8 mouse cellular contexts compared by ENCODE assay signal in genomic region chr15:99369391-99370171, GRCm38 (mm10). TPM values are rescaled to one million over a fixed set of nuclear protein-coding genes. Genes with fewer than 3 reads are reported as not detected.
A peak's percentile ranks its signal among the peaks of the same experiment; 100 is the strongest.
DNase-seq lines count a peak whose midpoint lies in the region; ATAC-seq and TF ChIP-seq lines count a peak whose summit lies in the region.

No protein-coding gene starts in this region.

- H3K79me2 ChIP-seq in myocyte (ENCODE audit: control insufficient read depth, insufficient read depth), result peaks cover 53% of the 10 kb centered on the region

- peak overlapping the region; percentile 87 for H3K9ac ChIP-seq in heart, embryonic 15.5 days
- H3K9ac ChIP-seq in limb, embryonic 11.5 days (ENCODE audit: low read length), result peak overlapping the region; percentile 92

- no peaks in the 10 kb centered on the region for H3K9me3 ChIP-seq in heart, embryonic 15.5 days (replicated peaks)
- H3K9me3 ChIP-seq in limb, embryonic 11.5 days (ENCODE audit: control insufficient read depth, low read length), result no peaks in the 10 kb centered on the region

- H3K27ac ChIP-seq in brown adipose tissue, adult 24 weeks (replicated peaks; ENCODE audit: low read depth, low read length), result peak overlapping the region; percentile 95
- peak overlapping the region; percentile 89 for H3K27ac ChIP-seq in heart, embryonic 15.5 days
- H3K27ac ChIP-seq in limb, embryonic 11.5 days (replicated peaks; ENCODE audit: low read depth, low read length), result peak overlapping the region; percentile 95

- H3K4me1 ChIP-seq in brown adipose tissue, adult 24 weeks (ENCODE audit: control insufficient read depth, insufficient read depth, insufficient read length, low read length), result peaks cover 8% of the 10 kb centered on the region
- peaks cover 15% of the 10 kb centered on the region for H3K4me1 ChIP-seq in heart, embryonic 15.5 days (replicated peaks)
- H3K4me1 ChIP-seq in limb, embryonic 11.5 days (ENCODE audit: control insufficient read depth, insufficient read depth, low read length), result peaks cover 14% of the 10 kb centered on the region

- H3K36me3 ChIP-seq in heart, embryonic 15.5 days, result no peaks in the 10 kb centered on the region
- no peaks in the 10 kb centered on the region for H3K36me3 ChIP-seq in limb, embryonic 11.5 days (ENCODE audit: control insufficient read depth, insufficient read depth, low read length)
- H3K36me3 ChIP-seq in myocyte (ENCODE audit: control insufficient read depth, insufficient read depth), result no peaks in the 10 kb centered on the region

- H3K27me3 ChIP-seq in heart, embryonic 15.5 days, result no peaks in the 10 kb centered on the region
- H3K27me3 ChIP-seq in limb, embryonic 11.5 days (ENCODE audit: control insufficient read depth, insufficient read depth, low read length), result no peaks in the 10 kb centered on the region
- H3K27me3 ChIP-seq in myocyte (ENCODE audit: control insufficient read depth, insufficient read depth, insufficient read length), result no peaks in the 10 kb centered on the region

- TF ChIP-seq POLR2A in myocyte (IDR thresholded peaks at IDR 0.05; ENCODE audit: insufficient read length, low read depth), result no peak

- ATAC-seq in heart, embryonic 15.5 days (replicated peaks; ENCODE audit: insufficient number of reproducible peaks, insufficient read depth, low FRiP score, low read depth), result peak; percentile 62
- peak; percentile 69 for ATAC-seq in limb, embryonic 11.5 days (ENCODE audit: insufficient number of reproducible peaks, low FRiP score, low TSS enrichment, low read depth)
- no peak for ATAC-seq in cerebellum, adult (ENCODE audit: insufficient number of reproducible peaks, low FRiP score, low TSS enrichment)

- peak overlapping the region; percentile 91 for H3K4me3 ChIP-seq in brown adipose tissue, adult 24 weeks (ENCODE audit: insufficient read depth, low read depth, low read length)
- peak overlapping the region; percentile 77 for H3K4me3 ChIP-seq in heart, embryonic 15.5 days
- peak overlapping the region; percentile 83 for H3K4me3 ChIP-seq in limb, embryonic 11.5 days (ENCODE audit: low read depth, low read length)
- H3K4me3 ChIP-seq in myocyte, result peak overlapping the region; percentile 52

- peak overlapping the region; percentile 68 for H3ac ChIP-seq in myocyte (ENCODE audit: control insufficient read depth, insufficient read length)

- peak overlapping the region; percentile 74 for H3K4me2 ChIP-seq in heart, embryonic 15.5 days
- H3K4me2 ChIP-seq in limb, embryonic 11.5 days (ENCODE audit: low read depth, severe bottlenecking), result peak overlapping the region; percentile 39
- H3K4me2 ChIP-seq in myocyte (ENCODE audit: low read depth), result peak overlapping the region; percentile 92

- 2% methylated on average over 22 of the region's 39 CpGs for WGBS in heart, embryonic 15.5 days
- WGBS in limb, embryonic 11.5 days, result 3% methylated on average over 36 of the region's 39 CpGs

- DNase-seq in ovary, adult 18-20 months (ENCODE audit: low spot score), result peak; percentile 10
- no peak for DNase-seq in ovary, postnatal 36 days (ENCODE audit: low spot score)
- DNase-seq in limb, embryonic 11.5 days (ENCODE audit: low spot score), result no peak
- DNase-seq in spleen, adult 12 weeks (ENCODE audit: low spot score), result no peak

TF ChIP-seq in myocyte, 11 proteins besides CTCF, POLR2A, EP300 and RAD21:
- TF ChIP-seq USF1 (IDR thresholded peaks at IDR 0.05; ENCODE audit: low read depth) (no peak), E2F4 (IDR thresholded peaks at IDR 0.05; ENCODE audit: insufficient read depth) (no peak), TCF12 (IDR thresholded peaks at IDR 0.05; ENCODE audit: insufficient read depth, poor library complexity, severe bottlenecking) (no peak), MYOD1 (IDR thresholded peaks at IDR 0.05; ENCODE audit: control insufficient read depth in 1 of 3, insufficient read length in 2 of 3, low read depth in 2 of 3) (no peak), MYOG (IDR thresholded peaks at IDR 0.05; ENCODE audit: control insufficient read depth in 1 of 3, insufficient read depth in 1 of 3, insufficient read length in 2 of 3, low read depth in 2 of 3) (no peak)

RNA-seq across cellular contexts. Expression of gene Fmnl3, which starts 0.7 kb away (rescaled TPM):
- polyA plus RNA-seq in brown adipose tissue, adult 24 weeks (2012; ENCODE audit: insufficient read depth, insufficient read length, missing spikeins), result 3.6 and 6.7 TPM in 2 replicates
- polyA plus RNA-seq in heart, embryonic 15.5 days (2015; fragmentation: Nextera tagmentation; extraction: Ambion mirVana), result 14.0 and 17.8 TPM in 2 replicates
- polyA plus RNA-seq in limb, embryonic 11.5 days (2014; fragmentation: Nextera tagmentation; extraction: Ambion mirVana), result 26.8 and 31.7 TPM in 2 replicates
- polyA plus RNA-seq in myocyte (2012; fragmentation: generic; extraction: Trizol), result 62.6 TPM

RNA-seq across cellular contexts. Expression of gene Tmbim6, which starts 23.1 kb away (rescaled TPM):
- 290 and 634 TPM in 2 replicates for polyA plus RNA-seq in brown adipose tissue, adult 24 weeks (2012; ENCODE audit: insufficient read depth, insufficient read length, missing spikeins)
- 221 and 295 TPM in 2 replicates for polyA plus RNA-seq in heart, embryonic 15.5 days (2015; fragmentation: Nextera tagmentation; extraction: Ambion mirVana)
- 225 and 238 TPM in 2 replicates for polyA plus RNA-seq in limb, embryonic 11.5 days (2014; fragmentation: Nextera tagmentation; extraction: Ambion mirVana)
- polyA plus RNA-seq in myocyte (2012; fragmentation: generic; extraction: Trizol), result 691 TPM

Comparison
In these comparisons a context has a peak if more than half of its experiments do, and no peak if none do; other contexts are left out.
1. H3K4me2 ChIP-seq: peak in every context shown above with its lines; median percentile 92 in myocyte; 74 in heart, embryonic 15.5 days; 39 in limb, embryonic 11.5 days.